Mouse (Mus musculus): ENCODE measurements around the gene Prb1. TPM values are rescaled to one million over a fixed set of nuclear protein-coding genes. Genes with fewer than 3 reads are reported as not detected.

Prb1 gene
- not detected for polyA plus RNA-seq (2014; fragmentation: Illumina TruSeq; extraction: RNeasy Lipid Tissue Mini Kit (QIAGEN cat#74804); ENCODE audit: low read depth, low replicate concordance)

GRCm38 (mm10) chr6:132210421-132210820 lies at the start of gene Prb1:
Prb1 (minus strand) TSS chr6:132210521.

Other genes starting within 250 kb of the Prb1 start
- gene Prpmp5, start 104.2 kb upstream of the Prb1 start, polyA plus RNA-seq (2014; fragmentation: Illumina TruSeq; extraction: RNeasy Lipid Tissue Mini Kit (QIAGEN cat#74804); ENCODE audit: low read depth, low replicate concordance): not detected
- gene Gm8882, start 153.6 kb upstream of the Prb1 start, polyA plus RNA-seq (2014; fragmentation: Illumina TruSeq; extraction: RNeasy Lipid Tissue Mini Kit (QIAGEN cat#74804); ENCODE audit: low read depth, low replicate concordance): not detected

Data from adrenal gland, adult 10 weeks (tissue).